Mouse (Mus musculus): ENCODE measurements at regions not wholly inside any gene's neighbourhood (a gene's known extent, or its start where the extent isn't known, plus 50 kb on each side); places are given as distances from the start of the nearest gene placed in this dataset.

DNA sequence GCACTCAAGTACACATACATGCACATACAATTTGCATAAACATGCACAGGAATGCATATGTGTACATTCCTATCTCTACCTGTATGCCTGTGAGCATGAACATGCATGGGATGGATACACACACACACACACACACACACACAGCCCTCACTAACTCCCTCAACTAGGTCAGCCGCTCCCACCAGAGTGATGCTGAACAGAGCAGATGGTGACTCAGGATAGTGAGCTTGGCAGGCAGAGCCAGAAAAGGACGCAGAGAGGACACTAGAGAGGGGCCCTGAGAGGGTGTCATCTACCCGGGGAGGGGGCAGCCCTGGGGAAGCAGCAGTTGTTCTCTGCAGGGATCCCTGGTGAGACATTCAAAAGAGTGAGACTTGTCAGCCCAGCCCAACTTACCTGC, 85.6 kb upstream of the Nectin1 start:
- no peak for TF ChIP-seq CTCF (conservative IDR thresholded peaks at IDR 0.05; ENCODE audit: insufficient read depth, insufficient read length, low read depth, low read length)
- no peak for TF ChIP-seq POLR2A (IDR thresholded peaks at IDR 0.05; ENCODE audit: low read depth, low read length)

Measured in kidney, adult 2 months (tissue).